Mouse (Mus musculus): ENCODE results near the gene Lrch3. TPM values are rescaled to one million over a fixed set of nuclear protein-coding genes. Genes with fewer than 3 reads are reported as not detected.
A peak's percentile ranks its signal among the peaks of the same experiment; 100 is the strongest.
"Not testable (repeated sequence)": the region's sequence is repeated elsewhere in the genome, so short reads cannot be mapped to it uniquely, and the experiment has no call there.

Gene Lrch3
- polyA plus RNA-seq, 1 experiment from 2014 or later: 53.0 TPM

GRCm38 (mm10) chr16:33036006-33036405 lies 122.1 kb downstream of the Lrch3 start:
- Histone ChIP-seq H3K9me3 (no peaks in the 10 kb centered on the region), H3K4me1 (replicated peaks) (no peaks in the 10 kb centered on the region), H3K9ac (replicated peaks) (no peak overlapping the region), H3K27me3 (no peaks in the 10 kb centered on the region), H3K4me3 (replicated peaks) (no peak overlapping the region), H3K27ac (no peak overlapping the region), H3K36me3 (no peaks in the 10 kb centered on the region), H3K4me2 (replicated peaks) (no peak overlapping the region)
- ATAC-seq: no peak
- 95% methylated on average over 4 of the region's 4 CpGs for WGBS

GRCm38 (mm10) chr16:33042682-33043081 lies 128.8 kb downstream of the Lrch3 start:
- no peak for ATAC-seq
- no peak overlapping the region for H3K9ac ChIP-seq (replicated peaks)
- no peaks in the 10 kb centered on the region for H3K4me1 ChIP-seq (replicated peaks)
- no peaks in the 10 kb centered on the region for H3K27me3 ChIP-seq
- H3K4me3 ChIP-seq (replicated peaks): no peak overlapping the region
- no peaks in the 10 kb centered on the region for H3K9me3 ChIP-seq
- no peak overlapping the region for H3K27ac ChIP-seq
- WGBS: 79% methylated on average over 1 of the region's 1 CpGs
- H3K4me2 ChIP-seq (replicated peaks): no peak overlapping the region
- H3K36me3 ChIP-seq: no peaks in the 10 kb centered on the region

- Histone ChIP-seq H3K36me3 (no peaks in the 10 kb centered on the region), H3K27me3 (no peaks in the 10 kb centered on the region), H3K9ac (replicated peaks) (no peak overlapping the region), H3K4me2 (replicated peaks) (no peak overlapping the region), H3K9me3 (no peaks in the 10 kb centered on the region), H3K27ac (no peak overlapping the region), H3K4me3 (replicated peaks) (no peak overlapping the region), H3K4me1 (replicated peaks) (no peaks in the 10 kb centered on the region)
- no peak for ATAC-seq
- WGBS: 81% methylated on average over 2 of the region's 2 CpGs
These were observed 129.4 kb downstream of the Lrch3 start for GRCm38 (mm10) chr16:33043268-33043667.

- no peak overlapping the region for H3K9ac ChIP-seq (replicated peaks)
- no peaks in the 10 kb centered on the region for H3K4me1 ChIP-seq (replicated peaks)
- no peak overlapping the region for H3K4me2 ChIP-seq (replicated peaks)
- H3K27ac ChIP-seq: no peak overlapping the region
- no peaks in the 10 kb centered on the region for H3K36me3 ChIP-seq
- ATAC-seq: no peak
- no peaks in the 10 kb centered on the region for H3K9me3 ChIP-seq
- no peaks in the 10 kb centered on the region for H3K27me3 ChIP-seq
- no peak overlapping the region for H3K4me3 ChIP-seq (replicated peaks)
- WGBS: 100% methylated on average over 1 of the region's 1 CpGs
These were observed 134.1 kb downstream of the Lrch3 start for GRCm38 (mm10) chr16:33048004-33048403.

- Histone ChIP-seq H3K9me3 (no peaks in the 10 kb centered on the region), H3K4me1 (replicated peaks) (no peaks in the 10 kb centered on the region), H3K27me3 (no peaks in the 10 kb centered on the region), H3K9ac (replicated peaks) (no peak overlapping the region), H3K4me3 (replicated peaks) (no peak overlapping the region), H3K27ac (no peak overlapping the region), H3K36me3 (no peaks in the 10 kb centered on the region), H3K4me2 (replicated peaks) (no peak overlapping the region)
- no peak for ATAC-seq
- WGBS: 82% methylated on average over 2 of the region's 2 CpGs
These were observed 134.8 kb downstream of the Lrch3 start for GRCm38 (mm10) chr16:33048686-33049085.

GRCm38 (mm10) chr16:33049809-33050208 lies 135.9 kb downstream of the Lrch3 start:
- Histone ChIP-seq H3K27me3 (no peaks in the 10 kb centered on the region), H3K4me3 (replicated peaks) (no peak overlapping the region), H3K9ac (replicated peaks) (no peak overlapping the region), H3K4me1 (replicated peaks) (no peaks in the 10 kb centered on the region), H3K9me3 (no peaks in the 10 kb centered on the region), H3K4me2 (replicated peaks) (no peak overlapping the region), H3K36me3 (no peaks in the 10 kb centered on the region), H3K27ac (no peak overlapping the region)
- 94% methylated on average over 16 of the region's 16 CpGs for WGBS
- ATAC-seq: no peak

GRCm38 (mm10) chr16:33053141-33053540 lies 139.2 kb downstream of the Lrch3 start:
- H3K36me3 ChIP-seq: peaks cover 3% of the 10 kb centered on the region
- no peaks in the 10 kb centered on the region for H3K27me3 ChIP-seq
- no peak overlapping the region for H3K4me3 ChIP-seq (replicated peaks)
- no peak overlapping the region for H3K4me2 ChIP-seq (replicated peaks)
- no peak overlapping the region for H3K9ac ChIP-seq (replicated peaks)
- 87% methylated on average over 5 of the region's 5 CpGs for WGBS
- H3K9me3 ChIP-seq: no peaks in the 10 kb centered on the region
- ATAC-seq: no peak
- H3K4me1 ChIP-seq (replicated peaks): peaks cover 14% of the 10 kb centered on the region
- H3K27ac ChIP-seq: no peak overlapping the region

GRCm38 (mm10) chr16:33054927-33055326 lies 141.0 kb downstream of the Lrch3 start:
- not testable (repeated sequence) for H3K27ac ChIP-seq; H3K9ac ChIP-seq (replicated peaks); ATAC-seq; H3K4me2 ChIP-seq (replicated peaks); H3K27me3 ChIP-seq; H3K9me3 ChIP-seq; H3K4me3 ChIP-seq (replicated peaks)
- Histone ChIP-seq H3K4me1 (replicated peaks) (peaks cover 24% of the 10 kb centered on the region), H3K36me3 (peaks cover 20% of the 10 kb centered on the region)
- WGBS: 75% methylated on average over 2 of the region's 2 CpGs

GRCm38 (mm10) chr16:33055655-33056054 lies 141.8 kb downstream of the Lrch3 start:
- Histone ChIP-seq H3K9ac (replicated peaks) (peak overlapping the region; percentile 48; the same call in 1 of the 2 replicates), H3K36me3 (peaks cover 26% of the 10 kb centered on the region), H3K9me3 (no peaks in the 10 kb centered on the region), H3K4me3 (replicated peaks) (peak overlapping the region; percentile 95), H3K4me1 (replicated peaks) (peaks cover 24% of the 10 kb centered on the region), H3K4me2 (replicated peaks) (peak overlapping the region; percentile 63), H3K27me3 (no peaks in the 10 kb centered on the region), H3K27ac (no peak overlapping the region)
- 23% methylated on average over 10 of the region's 10 CpGs for WGBS
- ATAC-seq: peak; percentile 22; the same call in 1 of the 2 replicates

GRCm38 (mm10) chr16:33056095-33056785 lies 142.3 kb downstream of the Lrch3 start, which contains the start of the genes Iqcg and Rpl35a:
Gene Iqcg, minus strand, starts transcription at chr16:33056218.
Gene Rpl35a, plus strand, starts transcription at chr16:33056453.
- H3K9ac ChIP-seq (replicated peaks): peak within 1 kb of the TSS; percentile 96
- H3K36me3 ChIP-seq: peaks cover 30% of the 10 kb centered on the region
- H3K4me2 ChIP-seq (replicated peaks): peak within 1 kb of the TSS; percentile 63
- WGBS: under 1% methylated on average over 47 of the region's 47 CpGs
- H3K4me1 ChIP-seq (replicated peaks): peaks cover 24% of the 10 kb centered on the region
- peak within 1 kb of the TSS; percentile 95 for H3K4me3 ChIP-seq (replicated peaks)
- H3K27ac ChIP-seq: peak within 1 kb of the TSS; percentile 88
- H3K27me3 ChIP-seq: no peaks in the 10 kb centered on the region
- H3K9me3 ChIP-seq: no peaks in the 10 kb centered on the region
- ATAC-seq: peak; percentile 94

GRCm38 (mm10) chr16:33056786-33057185 lies 142.9 kb downstream of the Lrch3 start:
- WGBS: under 1% methylated on average over 24 of the region's 24 CpGs
- Histone ChIP-seq H3K36me3 (peaks cover 30% of the 10 kb centered on the region), H3K27me3 (no peaks in the 10 kb centered on the region), H3K9me3 (no peaks in the 10 kb centered on the region), H3K9ac (replicated peaks) (peak overlapping the region; percentile 96), H3K4me1 (replicated peaks) (peaks cover 28% of the 10 kb centered on the region), H3K4me2 (replicated peaks) (peak overlapping the region; percentile 63), H3K27ac (peak overlapping the region; percentile 88), H3K4me3 (replicated peaks) (peak overlapping the region; percentile 95)
- peak; percentile 49 for ATAC-seq

GRCm38 (mm10) chr16:33058033-33058432 lies 144.1 kb downstream of the Lrch3 start:
- H3K9ac ChIP-seq (replicated peaks): peak overlapping the region; percentile 46
- WGBS: 93% methylated on average over 16 of the region's 16 CpGs
- no peak overlapping the region for H3K27ac ChIP-seq

More at GRCm38 (mm10) chr16:33058033-33058432, 144.1 kb downstream of the Lrch3 start:
- Histone ChIP-seq H3K27me3 (no peaks in the 10 kb centered on the region), H3K4me3 (replicated peaks) (peak overlapping the region; percentile 95), H3K4me1 (replicated peaks) (peaks cover 33% of the 10 kb centered on the region), H3K4me2 (replicated peaks) (peak overlapping the region; percentile 63), H3K36me3 (peaks cover 30% of the 10 kb centered on the region), H3K9me3 (no peaks in the 10 kb centered on the region)
- no peak for ATAC-seq

All from midbrain, embryonic 13.5 days (tissue).